Mouse (Mus musculus) midbrain, embryonic 14.5 days (tissue): ENCODE data around the gene Kcns1. TPM values are rescaled to one million over a fixed set of nuclear protein-coding genes. Genes with fewer than 3 reads are reported as not detected.

Experiments used
- ATAC-seq: fragments of 200-750 bp; cut with Nextera tagmentation; 2 replicates; pipeline ENCODE4 v1.8.0; 2017; ENCODE audit warnings: moderate number of reproducible peaks, moderate library complexity; ENCODE audit not compliant: low FRiP score, low TSS enrichment
- DNase-seq: peaks from one replicate; pipeline ENCODE4 v3.0.0-alpha.2; 2015
- H3K27ac ChIP-seq: fragments of 300-500 bp; sonication (generic); replicated peaks from 2 replicates; pipeline ENCODE4 v1.5.1; 2014; ENCODE audit warnings: mild to moderate bottlenecking, low read depth, low read length, moderate library complexity
- H3K27me3 ChIP-seq: fragments of 300-500 bp; sonication (generic); 2 replicates; pipeline ENCODE4 v1.6.1; 2014; ENCODE audit warnings: low read length, control low read depth, mixed read lengths; ENCODE audit not compliant: control insufficient read depth, insufficient read depth
- H3K36me3 ChIP-seq: fragments of 300-500 bp; sonication (generic); 2 replicates; pipeline ENCODE4 v1.6.1; 2014; ENCODE audit warnings: low read length, control low read depth; ENCODE audit not compliant: control insufficient read depth, insufficient read depth
- H3K4me1 ChIP-seq: fragments of 300-500 bp; sonication (generic); 2 replicates; pipeline ENCODE4 v1.6.1; 2014; ENCODE audit warnings: mild to moderate bottlenecking, antibody characterized with exemption, low read length, control low read depth; ENCODE audit not compliant: control insufficient read depth, insufficient read depth
- H3K4me2 ChIP-seq: fragments of 300-500 bp; sonication (generic); 2 replicates; pipeline ENCODE4 v1.6.1; 2014; ENCODE audit warnings: mild to moderate bottlenecking, low read length, moderate library complexity
- H3K4me3 ChIP-seq: fragments of 300-500 bp; sonication (generic); replicated peaks from 2 replicates; pipeline ENCODE4 v1.5.1; 2014; ENCODE audit warnings: low read depth, low read length
- H3K9ac ChIP-seq: fragments of 300-500 bp; sonication (generic); replicated peaks from 2 replicates; pipeline ENCODE4 v1.6.1; 2014; ENCODE audit warnings: mild to moderate bottlenecking, low read length, moderate library complexity
- H3K9me3 ChIP-seq: fragments of 300-500 bp; sonication (generic); 2 replicates; pipeline ENCODE4 v1.6.1; 2016; ENCODE audit warnings: low read length, control low read depth, mixed read lengths; ENCODE audit not compliant: control insufficient read depth
- WGBS: fragments of 180-500 bp; shearing (Covaris S2); extraction: QIAGEN DNeasy Blood & Tissue Kit; methylation state at CpG from one replicate; pipeline ENCODE4 v1.1.7; 2014; 5-methylcytosine and 5-hydroxymethylcytosine counted together
- polyA plus RNA-seq: library from polyadenylated mRNA; unstranded; fragments of >200 nt; fragmentation: Nextera tagmentation; extraction: Ambion mirVana; gene quantifications from 2 replicates; pipeline ENCODE4 v1.2.1, GENCODE M21; 2014

The Kcns1 gene
- polyA plus RNA-seq, 1 experiment from 2014 or later: 0.62 TPM

GRCm38 (mm10) chr2:164177831-164178230 lies 6.9 kb upstream of the Kcns1 start:
- Histone ChIP-seq H3K9ac (no peak overlapping the region), H3K27me3 (no peaks in the 10 kb centered on the region), H3K4me3 (no peak overlapping the region), H3K4me2 (no peak overlapping the region), H3K27ac (no peak overlapping the region), H3K36me3 (no peaks in the 10 kb centered on the region), H3K9me3 (no peaks in the 10 kb centered on the region), H3K4me1 (no peaks in the 10 kb centered on the region)
- 87% methylated on average over 5 of the region's 5 CpGs for WGBS
- no peak for DNase-seq
- ATAC-seq: no peak

GRCm38 (mm10) chr2:164175850-164176249 lies 4.9 kb upstream of the Kcns1 start:
- H3K36me3 ChIP-seq: no peaks in the 10 kb centered on the region
- ATAC-seq (no peak), DNase-seq (no peak)
- H3K4me1 ChIP-seq: peaks cover 4% of the 10 kb centered on the region; the same call in 1 of the 2 replicates
- no peak overlapping the region for H3K27ac ChIP-seq
- H3K4me2 ChIP-seq: no peak overlapping the region
- no peaks in the 10 kb centered on the region for H3K9me3 ChIP-seq
- WGBS: 71% methylated on average over 3 of the region's 3 CpGs
- no peak overlapping the region for H3K4me3 ChIP-seq
- peaks cover 12% of the 10 kb centered on the region; the same call in 1 of the 2 replicates for H3K27me3 ChIP-seq
- no peak overlapping the region for H3K9ac ChIP-seq

GRCm38 (mm10) chr2:164174649-164175395 lies 3.9 kb upstream of the Kcns1 start:
- WGBS: 78% methylated on average over 8 of the region's 8 CpGs
- no peaks in the 10 kb centered on the region for H3K9me3 ChIP-seq
- H3K36me3 ChIP-seq: no peaks in the 10 kb centered on the region
- H3K4me1 ChIP-seq: peaks cover 6% of the 10 kb centered on the region; the same call in 1 of the 2 replicates
- no peak overlapping the region for H3K27ac ChIP-seq
- ATAC-seq: no peak
- no peak for DNase-seq
- H3K27me3 ChIP-seq: peaks cover 21% of the 10 kb centered on the region
- H3K9ac ChIP-seq: no peak overlapping the region
- H3K4me3 ChIP-seq: no peak overlapping the region
- no peak overlapping the region for H3K4me2 ChIP-seq

GRCm38 (mm10) chr2:164173394-164173793 lies 2.5 kb upstream of the Kcns1 start:
- WGBS: 75% methylated on average over 3 of the region's 3 CpGs

GRCm38 (mm10) chr2:164170326-164170725 lies 587 bp downstream of the Kcns1 start:
- 1% methylated on average over 11 of the region's 11 CpGs for WGBS
- no peaks in the 10 kb centered on the region for H3K9me3 ChIP-seq
- H3K27ac ChIP-seq: no peak overlapping the region
- 0 out of 2 replicates have a peak overlapping the region, but pooled peaks have one; percentile 32 for H3K4me3 ChIP-seq
- peak; percentile 36 for DNase-seq
- peaks cover 9% of the 10 kb centered on the region; the same call in 1 of the 2 replicates for H3K4me1 ChIP-seq
- peaks cover 59% of the 10 kb centered on the region for H3K27me3 ChIP-seq
- no peak for ATAC-seq
- H3K36me3 ChIP-seq: no peaks in the 10 kb centered on the region
- H3K4me2 ChIP-seq: peak overlapping the region; percentile 57
- no peak overlapping the region for H3K9ac ChIP-seq

More at GRCm38 (mm10) chr2:164173394-164173793, 2.5 kb upstream of the Kcns1 start:
- no peak for ATAC-seq
- no peaks in the 10 kb centered on the region for H3K36me3 ChIP-seq
- DNase-seq: no peak
- H3K4me1 ChIP-seq: peaks cover 9% of the 10 kb centered on the region; the same call in 1 of the 2 replicates
- H3K27ac ChIP-seq: no peak overlapping the region
- peaks cover 35% of the 10 kb centered on the region for H3K27me3 ChIP-seq
- no peak overlapping the region for H3K4me3 ChIP-seq
- H3K9ac ChIP-seq: no peak overlapping the region
- no peaks in the 10 kb centered on the region for H3K9me3 ChIP-seq
- H3K4me2 ChIP-seq: no peak overlapping the region

- H3K36me3 ChIP-seq: no peaks in the 10 kb centered on the region
- no peak for ATAC-seq
- H3K4me1 ChIP-seq: peaks cover 9% of the 10 kb centered on the region; the same call in 1 of the 2 replicates
- H3K9me3 ChIP-seq: no peaks in the 10 kb centered on the region
- H3K27ac ChIP-seq: no peak overlapping the region
- no peak overlapping the region for H3K9ac ChIP-seq
- WGBS: 8% methylated on average over 42 of the region's 42 CpGs
- peak; percentile 71 for DNase-seq
- peaks cover 59% of the 10 kb centered on the region for H3K27me3 ChIP-seq
- H3K4me3 ChIP-seq: peak overlapping the region; percentile 33
- peak overlapping the region; percentile 57 for H3K4me2 ChIP-seq
Measured at GRCm38 (mm10) chr2:164168571-164168946, 2.4 kb downstream of the Kcns1 start.

- peak overlapping the region; percentile 33 for H3K4me3 ChIP-seq
- peak overlapping the region; percentile 34; the same call in 1 of the 2 replicates for H3K9ac ChIP-seq
- DNase-seq: peak; percentile 58
- no peaks in the 10 kb centered on the region for H3K36me3 ChIP-seq
- no peak overlapping the region for H3K27ac ChIP-seq
- 12% methylated on average over 90 of the region's 90 CpGs for WGBS
- peaks cover 59% of the 10 kb centered on the region for H3K27me3 ChIP-seq
- H3K4me1 ChIP-seq: peaks cover 9% of the 10 kb centered on the region; the same call in 1 of the 2 replicates
- peak overlapping the region; percentile 57 for H3K4me2 ChIP-seq
- peak; percentile 46 for ATAC-seq
- H3K9me3 ChIP-seq: no peaks in the 10 kb centered on the region
Measured at GRCm38 (mm10) chr2:164167752-164168570, 3.0 kb downstream of the Kcns1 start.

GRCm38 (mm10) chr2:164164941-164165340 lies 6.0 kb downstream of the Kcns1 start:
- H3K9ac ChIP-seq: no peak overlapping the region
- no peaks in the 10 kb centered on the region for H3K9me3 ChIP-seq
- H3K4me2 ChIP-seq: no peak overlapping the region
- ATAC-seq (no peak), DNase-seq (no peak)
- H3K4me1 ChIP-seq: 0 out of 2 replicates have a peak, but pooled peaks cover 3% of the 10 kb centered on the region
- 93% methylated on average over 5 of the region's 5 CpGs for WGBS
- peaks cover 40% of the 10 kb centered on the region for H3K27me3 ChIP-seq
- no peak overlapping the region for H3K27ac ChIP-seq
- H3K4me3 ChIP-seq: no peak overlapping the region
- no peaks in the 10 kb centered on the region for H3K36me3 ChIP-seq
